In genomic region chr12:8358344-8358966, GRCm38 (mm10) we compare ENCODE assay signal across 9 mouse cellular contexts. TPM values are rescaled to one million over a fixed set of nuclear protein-coding genes. Genes with fewer than 3 reads are reported as not detected.
DNase-seq lines count a peak whose midpoint lies in the region; ATAC-seq and TF ChIP-seq lines count a peak whose summit lies in the region.
"Had no signal": no experiment of that assay in that cellular context is flagged by ENCODE, and none has a peak within 500 bp of the region (broad histone marks: within the 10 kb centered on the region; RNA-seq: fewer than 3 reads in every experiment).

No protein-coding gene starts in this region.

- peaks cover 3% of the 10 kb centered on the region; the same call in 1 of the 2 replicates for H3K4me1 ChIP-seq in kidney, embryonic 14.5 days (ENCODE audit: control insufficient read depth, insufficient read depth, low read length)
- no peaks in the 10 kb centered on the region for H3K4me1 ChIP-seq in kidney, adult 2 months (ENCODE audit: control insufficient read depth, insufficient read depth, low read length)
- H3K4me1 ChIP-seq in brown adipose tissue, adult 24 weeks (ENCODE audit: control insufficient read depth, insufficient read depth, insufficient read length, low read length) = peaks cover 19% of the 10 kb centered on the region
- H3K4me1 ChIP-seq in limb, embryonic 13.5 days = peaks cover 15% of the 10 kb centered on the region

- 75% methylated on average over 5 of the region's 5 CpGs for WGBS in kidney, embryonic 14.5 days
- WGBS in kidney, adult 2 months = 78% methylated on average over 5 of the region's 5 CpGs
- WGBS in limb, embryonic 13.5 days = 77% methylated on average over 5 of the region's 5 CpGs

- no peak for DNase-seq in kidney, adult 2 months
- peak; percentile 85 for DNase-seq in adrenal gland, adult 8-10 months
- DNase-seq in spleen, postnatal 10 days (ENCODE audit: low spot score in 2 of 2) = no peak
- DNase-seq: kidney, postnatal 4 days; right cerebral cortex, postnatal 25 days had no signal

- no peak for TF ChIP-seq POLR2A in kidney, adult 2 months (IDR thresholded peaks at IDR 0.05; ENCODE audit: low read depth, low read length)

- no peak for ATAC-seq in kidney, embryonic 14.5 days (ENCODE audit: low FRiP score, low TSS enrichment)
- ATAC-seq in limb, embryonic 13.5 days (ENCODE audit: low FRiP score, low read depth) = no peak
- ATAC-seq in inflammation-experienced regulatory T-cells, adult 6 months = no peak

- peak overlapping the region; percentile 78; the same call in 1 of the 2 replicates for H3K27ac ChIP-seq in kidney, embryonic 14.5 days (ENCODE audit: low read depth, low read length)
- no peak overlapping the region for H3K27ac ChIP-seq in kidney, adult 2 months (ENCODE audit: insufficient read depth, low read depth, low read length)
- peak overlapping the region; percentile 44; the same call in 1 of the 2 replicates for H3K27ac ChIP-seq in brown adipose tissue, adult 24 weeks (replicated peaks; ENCODE audit: low read depth, low read length)
- H3K27ac ChIP-seq in limb, embryonic 13.5 days = peak overlapping the region; percentile 40; the same call in 1 of the 2 replicates

- no peak for TF ChIP-seq CTCF in kidney, adult 2 months (conservative IDR thresholded peaks at IDR 0.05; ENCODE audit: insufficient read depth, insufficient read length, low read depth, low read length)

- H3K9ac ChIP-seq in kidney, embryonic 14.5 days (ENCODE audit: low read depth, low read length) = no peak overlapping the region
- no peak overlapping the region for H3K9ac ChIP-seq in limb, embryonic 13.5 days

- no peaks in the 10 kb centered on the region for H3K36me3 ChIP-seq in kidney, embryonic 14.5 days (ENCODE audit: control insufficient read depth, insufficient read depth, low read length)
- no peaks in the 10 kb centered on the region for H3K36me3 ChIP-seq in kidney, adult 2 months (ENCODE audit: control insufficient read depth, insufficient read depth, low read length)
- no peaks in the 10 kb centered on the region for H3K36me3 ChIP-seq in limb, embryonic 13.5 days

- H3K4me3 ChIP-seq in kidney, embryonic 14.5 days (ENCODE audit: low read length) = no peak overlapping the region
- H3K4me3 ChIP-seq in kidney, adult 2 months (ENCODE audit: insufficient read depth, low read depth, low read length) = no peak overlapping the region
- H3K4me3 ChIP-seq in brown adipose tissue, adult 24 weeks (ENCODE audit: insufficient read depth, low read depth, low read length) = no peak overlapping the region
- no peak overlapping the region for H3K4me3 ChIP-seq in limb, embryonic 13.5 days

- H3K9me3 ChIP-seq in kidney, embryonic 14.5 days (ENCODE audit: control insufficient read depth, low read length) = no peaks in the 10 kb centered on the region
- no peaks in the 10 kb centered on the region for H3K9me3 ChIP-seq in limb, embryonic 13.5 days

- no peaks in the 10 kb centered on the region for H3K27me3 ChIP-seq in kidney, embryonic 14.5 days (ENCODE audit: control insufficient read depth, insufficient read depth, low read length)
- no peaks in the 10 kb centered on the region for H3K27me3 ChIP-seq in kidney, adult 2 months (replicated peaks; ENCODE audit: control insufficient read depth, insufficient read depth, low read length)
- no peaks in the 10 kb centered on the region for H3K27me3 ChIP-seq in limb, embryonic 13.5 days

- no peak overlapping the region for H3K4me2 ChIP-seq in kidney, embryonic 14.5 days (replicated peaks; ENCODE audit: low read depth, low read length)
- no peak overlapping the region for H3K4me2 ChIP-seq in limb, embryonic 13.5 days (replicated peaks)

RNA-seq across cellular contexts. Expression of gene Hs1bp3, which starts 45.2 kb away (rescaled TPM):
- polyA plus RNA-seq in kidney, embryonic 14.5 days (2014; fragmentation: Nextera tagmentation; extraction: Ambion mirVana) = 9.1 and 11.6 TPM in 2 replicates
- 25.3 and 27.7 TPM in 2 replicates for polyA plus RNA-seq in kidney, adult 2 months (2012; rRNA removed)
- 10 to 100 TPM; 18.4 to 33.8 (median 20.6) TPM for total RNA-seq in adrenal gland, adult 8-10 months (2022)
- polyA plus RNA-seq in brown adipose tissue, adult 24 weeks (2012; ENCODE audit: insufficient read depth, insufficient read length, missing spikeins) = 5.7 and 7.6 TPM in 2 replicates
- polyA plus RNA-seq in limb, embryonic 13.5 days (2015; fragmentation: Nextera tagmentation; extraction: Ambion mirVana) = 19.4 and 21.4 TPM in 2 replicates
- polyA plus RNA-seq in inflammation-experienced regulatory T-cells, adult 6 months (2017; shearing (Covaris generic)) = 1 to 10 TPM; 2.7 to 5.2 (median 5.1) TPM

RNA-seq across cellular contexts. Expression of gene Gdf7, which starts 56.7 kb away (rescaled TPM):
- 0.99 and 1.3 TPM in 2 replicates for polyA plus RNA-seq in kidney, embryonic 14.5 days (2014; fragmentation: Nextera tagmentation; extraction: Ambion mirVana)
- 1.1 and 1.5 TPM in 2 replicates for polyA plus RNA-seq in kidney, adult 2 months (2012; rRNA removed)
- total RNA-seq in adrenal gland, adult 8-10 months (2022) = under 1 TPM in 1 of 4 experiments, not detected in 3; 0.23 TPM
- polyA plus RNA-seq in brown adipose tissue, adult 24 weeks (2012; ENCODE audit: insufficient read depth, insufficient read length, missing spikeins) = not detected in 2 replicates
- 0.20 TPM in 1 of 2 replicates, not detected in the other for polyA plus RNA-seq in limb, embryonic 13.5 days (2015; fragmentation: Nextera tagmentation; extraction: Ambion mirVana)
- polyA plus RNA-seq in inflammation-experienced regulatory T-cells, adult 6 months (2017; shearing (Covaris generic)) = not detected
